Mouse (Mus musculus): ENCODE measurements around the gene Ncl.

DNA sequence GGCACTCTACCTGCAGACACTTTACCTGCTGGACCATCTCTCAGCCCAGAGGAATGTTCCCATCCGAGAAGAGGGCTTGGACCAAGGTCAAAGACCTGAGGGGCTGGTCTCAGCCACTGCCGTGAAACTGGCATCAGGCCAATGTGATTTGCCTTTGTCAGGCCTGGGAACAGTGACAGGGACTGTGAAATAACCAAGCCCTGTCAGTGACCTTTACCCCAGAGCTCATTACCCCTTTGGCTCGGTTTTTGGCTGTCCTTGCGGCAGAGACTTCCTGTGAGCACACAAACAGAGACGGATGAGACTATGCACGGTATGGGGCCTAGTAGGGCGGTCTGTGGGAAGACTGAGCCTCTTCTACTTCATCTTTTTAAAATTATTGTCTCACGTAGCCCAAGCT, 47.7 kb upstream of the Ncl start:
- TF ChIP-seq CTCF (IDR thresholded peaks at IDR 0.05; ENCODE audit: low read depth, low read length) (no peak), TAL1 (conservative IDR thresholded peaks at IDR 0.05; ENCODE audit: low read depth, low read length) (no peak), GATA1 (IDR thresholded peaks at IDR 0.05; ENCODE audit: borderline replicate concordance, low read length) (no peak)

Measured in G1E (cell line).